Mouse (Mus musculus) kidney, postnatal 0 days (tissue): ENCODE results near the gene Agt. TPM values are rescaled to one million over a fixed set of nuclear protein-coding genes. Genes with fewer than 3 reads are reported as not detected.

Experiments
- ATAC-seq: fragments of 200-750 bp; cut with Nextera tagmentation; replicated peaks from 2 replicates; pipeline ENCODE4 v1.8.0; 2017; ENCODE audit warnings: low read depth, moderate number of reproducible peaks, moderate TSS enrichment, moderate library complexity; ENCODE audit not compliant: low FRiP score
- DNase-seq: peaks from one replicate; pipeline ENCODE4 v3.0.0-alpha.2; 2016; ENCODE audit warnings: low spot score
- H3K27ac ChIP-seq: fragments of 300-500 bp; sonication (generic); 2 replicates; pipeline ENCODE4 v1.5.1; 2014; ENCODE audit warnings: mild to moderate bottlenecking
- H3K27me3 ChIP-seq: fragments of 300-500 bp; sonication (generic); 2 replicates; pipeline ENCODE4 v1.6.1; 2014; ENCODE audit warnings: low read length, mixed read lengths; ENCODE audit not compliant: insufficient read depth
- H3K36me3 ChIP-seq: fragments of 300-500 bp; sonication (generic); 2 replicates; pipeline ENCODE4 v1.6.1; 2014; ENCODE audit warnings: low read length, mixed read lengths; ENCODE audit not compliant: insufficient read depth
- H3K4me1 ChIP-seq: fragments of 300-500 bp; sonication (generic); replicated peaks from 2 replicates; pipeline ENCODE4 v1.6.1; 2014; ENCODE audit warnings: antibody characterized with exemption, low read length, mixed read lengths; ENCODE audit not compliant: insufficient read depth
- H3K4me2 ChIP-seq: fragments of 300-500 bp; sonication (generic); 2 replicates; pipeline ENCODE4 v1.6.1; 2014; ENCODE audit warnings: mild to moderate bottlenecking, low read length, moderate library complexity, mixed read lengths
- H3K4me3 ChIP-seq: fragments of 300-500 bp; sonication (generic); replicated peaks from 2 replicates; pipeline ENCODE4 v1.5.1; 2014; ENCODE audit warnings: low read depth, low read length
- H3K9ac ChIP-seq: fragments of 300-500 bp; sonication (generic); 2 replicates; pipeline ENCODE4 v1.6.1; 2014; ENCODE audit warnings: low read depth, low read length
- H3K9me3 ChIP-seq: fragments of 300-500 bp; sonication (generic); replicated peaks from 2 replicates; pipeline ENCODE4 v1.6.1; 2016; ENCODE audit warnings: low read length, inconsistent platforms, mixed read lengths
- CTCF ChIP-seq: IDR thresholded peaks from 2 replicates; pipeline ENCODE4 v1.5.1; 2016; ENCODE audit warnings: antibody characterized with exemption, low read depth, mild to moderate bottlenecking, moderate library complexity
- WGBS: fragments of 180-500 bp; shearing (Covaris S2); extraction: QIAGEN DNeasy Blood & Tissue Kit; methylation state at CpG from one replicate; pipeline ENCODE4 v1.1.7; 2014; 5-methylcytosine and 5-hydroxymethylcytosine counted together
- polyA plus RNA-seq: library from polyadenylated mRNA; unstranded; fragments of >200 nt; fragmentation: Nextera tagmentation; extraction: Ambion mirVana; gene quantifications from 2 replicates; pipeline ENCODE4 v1.2.1, GENCODE M21; 2015

Gene Agt
- polyA plus RNA-seq, 1 experiment from 2014 or later = 22.8 TPM

DNA sequence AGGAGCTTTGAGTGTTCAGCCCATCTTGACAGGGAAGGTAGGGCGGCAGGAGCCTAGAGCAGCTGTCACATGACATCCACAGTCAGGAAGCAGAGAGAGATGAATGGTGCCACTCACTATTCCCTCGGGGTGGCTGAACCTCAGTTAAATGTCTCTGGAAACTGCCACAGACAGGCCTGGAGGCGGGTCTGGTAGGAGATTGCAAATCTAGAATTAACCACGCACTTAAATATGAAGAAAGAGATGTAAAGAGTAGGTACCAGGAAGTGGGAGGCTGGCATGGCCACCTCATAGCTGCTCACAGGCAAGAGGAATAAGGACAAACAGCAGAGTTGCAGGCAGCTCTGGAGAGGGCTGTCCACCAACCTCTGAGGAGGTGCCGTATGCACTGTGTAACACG is 52.4 kb downstream of the Agt start:
- WGBS = 63% methylated on average over 6 of the region's 6 CpGs
- H3K27ac ChIP-seq = no peak overlapping the region
- TF ChIP-seq CTCF = no peak
- H3K36me3 ChIP-seq = no peaks in the 10 kb centered on the region
- DNase-seq (no peak), ATAC-seq (no peak)
- H3K9ac ChIP-seq = no peak overlapping the region
- no peak overlapping the region for H3K4me3 ChIP-seq
- H3K27me3 ChIP-seq = no peaks in the 10 kb centered on the region
- H3K9me3 ChIP-seq = no peaks in the 10 kb centered on the region
- H3K4me2 ChIP-seq = no peak overlapping the region
- peaks cover 7% of the 10 kb centered on the region for H3K4me1 ChIP-seq

GRCm38 (mm10) chr8:124516525-124516924 is 53.0 kb downstream of the Agt start:
- Histone ChIP-seq H3K4me1 (peaks cover 2% of the 10 kb centered on the region), H3K4me3 (no peak overlapping the region), H3K4me2 (no peak overlapping the region), H3K27ac (no peak overlapping the region), H3K36me3 (no peaks in the 10 kb centered on the region), H3K27me3 (no peaks in the 10 kb centered on the region), H3K9me3 (no peaks in the 10 kb centered on the region), H3K9ac (no peak overlapping the region)
- ATAC-seq (no peak), DNase-seq (no peak)
- no peak for TF ChIP-seq CTCF
- 59% methylated on average over 6 of the region's 6 CpGs for WGBS

GRCm38 (mm10) chr8:124516039-124516438 is 53.5 kb downstream of the Agt start:
- 65% methylated on average over 3 of the region's 3 CpGs for WGBS
- H3K4me2 ChIP-seq = no peak overlapping the region
- H3K9ac ChIP-seq = no peak overlapping the region
- no peaks in the 10 kb centered on the region for H3K9me3 ChIP-seq
- H3K27me3 ChIP-seq = no peaks in the 10 kb centered on the region
- H3K27ac ChIP-seq = no peak overlapping the region
- no peak overlapping the region for H3K4me3 ChIP-seq
- TF ChIP-seq CTCF = no peak
- no peaks in the 10 kb centered on the region for H3K36me3 ChIP-seq
- DNase-seq (no peak), ATAC-seq (no peak)
- H3K4me1 ChIP-seq = no peaks in the 10 kb centered on the region

DNA sequence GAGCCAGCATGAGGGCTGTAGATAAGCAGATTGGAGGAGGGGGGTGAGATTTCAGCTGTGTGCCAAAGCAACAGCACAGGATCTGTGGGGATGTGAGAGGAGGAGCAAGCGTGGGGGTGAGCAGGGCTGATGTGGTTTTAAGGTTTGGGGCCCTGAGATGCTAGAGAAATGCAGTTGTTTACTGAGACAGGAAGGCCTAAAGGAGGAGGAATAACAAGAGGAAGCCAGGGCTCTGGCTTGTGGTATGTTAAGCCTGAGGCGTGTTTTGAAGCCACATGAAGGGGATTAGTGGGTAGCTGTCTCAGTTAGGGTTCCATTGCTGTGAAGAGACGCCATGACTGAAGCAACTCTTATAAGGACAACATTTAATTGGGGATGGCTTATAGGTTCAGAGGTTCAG is 60.4 kb downstream of the Agt start:
- ATAC-seq (no peak), DNase-seq (no peak)
- Histone ChIP-seq H3K36me3 (no peaks in the 10 kb centered on the region), H3K9ac (no peak overlapping the region), H3K9me3 (no peaks in the 10 kb centered on the region), H3K27me3 (no peaks in the 10 kb centered on the region), H3K4me2 (no peak overlapping the region), H3K4me1 (no peaks in the 10 kb centered on the region), H3K27ac (no peak overlapping the region), H3K4me3 (no peak overlapping the region)
- no peak for TF ChIP-seq CTCF
- 69% methylated on average over 3 of the region's 3 CpGs for WGBS

GRCm38 (mm10) chr8:124508321-124508695 is 61.2 kb downstream of the Agt start:
- H3K4me1 ChIP-seq = no peaks in the 10 kb centered on the region
- WGBS = 70% methylated on average over 6 of the region's 6 CpGs
- H3K4me2 ChIP-seq = no peak overlapping the region
- TF ChIP-seq CTCF = no peak
- no peaks in the 10 kb centered on the region for H3K27me3 ChIP-seq
- H3K4me3 ChIP-seq = no peak overlapping the region
- no peaks in the 10 kb centered on the region for H3K36me3 ChIP-seq
- H3K27ac ChIP-seq = no peak overlapping the region
- no peak overlapping the region for H3K9ac ChIP-seq
- no peak for DNase-seq
- ATAC-seq = no peak
- no peaks in the 10 kb centered on the region for H3K9me3 ChIP-seq

DNA sequence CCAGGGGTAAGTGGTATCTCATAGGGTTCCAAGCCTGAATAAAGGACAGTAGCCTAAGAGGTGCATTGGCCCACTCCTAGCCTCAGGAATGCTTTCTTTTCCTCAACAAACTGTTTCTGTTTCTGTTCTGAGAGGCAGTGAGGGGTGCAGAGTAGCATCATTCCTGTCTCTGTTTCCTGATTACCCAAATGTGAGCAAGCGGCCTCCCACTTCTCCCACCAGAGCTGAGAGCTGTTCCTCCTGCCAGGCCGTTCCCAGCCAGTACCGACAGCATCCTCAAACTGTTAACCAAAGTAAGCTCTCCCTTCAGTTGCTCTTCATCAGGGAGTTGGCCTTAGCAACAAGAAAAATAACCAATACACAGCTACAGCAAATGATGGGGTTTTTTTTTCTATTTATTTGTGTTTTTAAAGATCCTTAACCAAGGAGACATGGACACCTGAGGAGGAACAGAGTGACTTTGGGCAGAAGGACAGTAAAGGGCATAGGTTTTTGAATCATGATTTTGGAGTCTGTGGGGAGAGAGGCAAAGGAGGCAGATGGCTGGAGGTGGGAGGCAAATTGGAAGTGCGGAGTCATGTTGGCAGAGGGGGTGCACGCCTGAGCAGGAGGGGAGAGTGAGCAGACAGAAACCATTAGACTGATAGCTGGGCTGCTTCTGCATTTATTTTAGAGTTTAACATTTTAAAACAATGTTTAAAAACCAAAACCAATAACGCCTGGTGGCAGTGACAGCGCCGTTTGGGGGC is 61.8 kb downstream of the Agt start:
- ATAC-seq (no peak), DNase-seq (no peak)
- Histone ChIP-seq H3K4me2 (no peak overlapping the region), H3K27ac (no peak overlapping the region), H3K36me3 (no peaks in the 10 kb centered on the region), H3K9ac (no peak overlapping the region), H3K9me3 (no peaks in the 10 kb centered on the region), H3K4me1 (no peaks in the 10 kb centered on the region), H3K27me3 (no peaks in the 10 kb centered on the region), H3K4me3 (no peak overlapping the region)
- no peak for TF ChIP-seq CTCF
- WGBS = 76% methylated on average over 8 of the region's 8 CpGs

Other genes starting within 250 kb of the Agt start
- gene Pgbd5, start 130.0 kb downstream of the Agt start, polyA plus RNA-seq = 0.32 and 0.56 TPM in 2 replicates
- 26.2 and 28.5 TPM in 2 replicates for gene Cog2, start 48.9 kb downstream of the Agt start, polyA plus RNA-seq
- gene Capn9, start 6.4 kb upstream of the Agt start, polyA plus RNA-seq = 0.20 and 0.24 TPM in 2 replicates
- 30.2 and 32.0 TPM in 2 replicates for gene 2310022B05Rik, start 93.7 kb upstream of the Agt start, polyA plus RNA-seq
- 29.0 and 29.9 TPM in 2 replicates for gene Ttc13, start 152.3 kb upstream of the Agt start, polyA plus RNA-seq
- gene Arv1, start 152.4 kb upstream of the Agt start, polyA plus RNA-seq = 18.5 and 19.9 TPM in 2 replicates
- 4.8 and 5.2 TPM in 2 replicates for gene Fam89a, start 182.1 kb upstream of the Agt start, polyA plus RNA-seq
- gene Trim67, start 223.4 kb upstream of the Agt start, polyA plus RNA-seq = 0.04 TPM in 2 replicates